Mouse (Mus musculus) gastrocnemius, adult 2 months (tissue): ENCODE measurements around the gene Pym1. TPM values are rescaled to one million over a fixed set of nuclear protein-coding genes. Genes with fewer than 3 reads are reported as not detected.

Experiments used
- DNase-seq: peaks from one replicate; pipeline ENCODE4 v3.0.0; 2022
- H3K27ac ChIP-seq: fragments of 200-600 bp; 2 replicates; pipeline ENCODE4 v1.8.1; 2022; ENCODE audit warnings: mild to moderate bottlenecking
- H3K4me3 ChIP-seq: fragments of 200-600 bp; 2 replicates; pipeline ENCODE4 v1.8.1; 2022; ENCODE audit warnings: mild to moderate bottlenecking, moderate library complexity
- CTCF ChIP-seq: fragments of 200-600 bp; IDR thresholded peaks from 2 replicates; pipeline ENCODE4 v1.8.1; 2022; ENCODE audit warnings: antibody characterized with exemption, mild to moderate bottlenecking, moderate library complexity
- intact Hi-C: fragments of 180-260 bp; cut with DNase I; formaldehyde crosslinking; loops from one replicate; pipeline ENCODE4 v1.15.1; 2025
- total RNA-seq, 2 experiments: library from RNA; stranded (reverse); gene quantifications; 2 replicates each; pipeline ENCODE4 v1.2.3; 2021

The Pym1 gene
- total RNA-seq, 2 experiments from 2014 or later, result 9.9 to 11.8 TPM

DNA sequence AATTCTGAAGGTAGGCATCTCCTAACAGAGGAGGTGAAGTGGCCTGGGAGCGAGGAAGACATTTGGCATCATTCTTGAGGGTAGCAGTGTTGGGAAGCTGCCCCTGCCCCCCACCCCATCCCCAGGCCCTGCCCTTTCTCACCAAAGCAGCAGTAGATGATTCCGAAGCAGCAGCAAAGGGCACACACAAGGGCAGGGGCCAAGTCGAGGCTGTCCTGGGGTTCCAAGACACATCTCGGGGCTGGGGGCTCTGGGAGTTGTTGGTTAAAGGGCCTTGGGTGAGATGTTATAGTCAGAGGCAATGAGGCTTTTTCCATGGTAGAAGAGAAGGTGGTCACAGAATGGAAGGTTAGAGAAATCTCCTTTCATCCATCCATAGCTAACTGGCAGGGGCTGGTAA is 55.3 kb downstream of the Pym1 start:
- TF ChIP-seq CTCF, result no peak
- Histone ChIP-seq H3K4me3 (peak overlapping the region; percentile 92), H3K27ac (peak overlapping the region; percentile 94)
- intact Hi-C loops, result loop anchor here (10.0 kb wide), 1 partner anchor 178 kb away; the partner anchor contains the start of gene Rps26
- DNase-seq, result no peak

GRCm38 (mm10) chr10:128803361-128803760 is 55.7 kb downstream of the Pym1 start:
- TF ChIP-seq CTCF, result no peak
- no peak for DNase-seq
- intact Hi-C loops, result loop anchor here (10.0 kb wide), 1 partner anchor 179 kb away; the partner anchor contains the start of gene Rps26
- H3K4me3 ChIP-seq, result peak overlapping the region; percentile 92
- peak overlapping the region; percentile 94 for H3K27ac ChIP-seq

- Histone ChIP-seq H3K4me3 (peak within 1 kb of the TSS; percentile 92), H3K27ac (peak within 1 kb of the TSS; percentile 94)
- intact Hi-C loops, result loop anchor here (2.0 to 10.0 kb wide), 2 partner anchors 55 to 179 kb away; partner anchors contain the start of gene Rps26
- DNase-seq, result peak; percentile 71
- no peak for TF ChIP-seq CTCF
Measured at GRCm38 (mm10) chr10:128803771-128804270, 56.1 kb downstream of the Pym1 start, which contains the start of gene Dnajc14. TSS of gene Dnajc14 (plus strand) at chr10:128804062.

- DNase-seq, result peak; percentile 64
- TF ChIP-seq CTCF, result no peak
- intact Hi-C loops, result loop anchor here (2.0 to 10.0 kb wide), 2 partner anchors 56 to 180 kb away; partner anchors contain the start of gene Rps26
Measured at GRCm38 (mm10) chr10:128804271-128805091, 56.8 kb downstream of the Pym1 start, which contains the start of gene Tmem198b. TSS of gene Tmem198b (minus strand) at chr10:128804370.

DNA sequence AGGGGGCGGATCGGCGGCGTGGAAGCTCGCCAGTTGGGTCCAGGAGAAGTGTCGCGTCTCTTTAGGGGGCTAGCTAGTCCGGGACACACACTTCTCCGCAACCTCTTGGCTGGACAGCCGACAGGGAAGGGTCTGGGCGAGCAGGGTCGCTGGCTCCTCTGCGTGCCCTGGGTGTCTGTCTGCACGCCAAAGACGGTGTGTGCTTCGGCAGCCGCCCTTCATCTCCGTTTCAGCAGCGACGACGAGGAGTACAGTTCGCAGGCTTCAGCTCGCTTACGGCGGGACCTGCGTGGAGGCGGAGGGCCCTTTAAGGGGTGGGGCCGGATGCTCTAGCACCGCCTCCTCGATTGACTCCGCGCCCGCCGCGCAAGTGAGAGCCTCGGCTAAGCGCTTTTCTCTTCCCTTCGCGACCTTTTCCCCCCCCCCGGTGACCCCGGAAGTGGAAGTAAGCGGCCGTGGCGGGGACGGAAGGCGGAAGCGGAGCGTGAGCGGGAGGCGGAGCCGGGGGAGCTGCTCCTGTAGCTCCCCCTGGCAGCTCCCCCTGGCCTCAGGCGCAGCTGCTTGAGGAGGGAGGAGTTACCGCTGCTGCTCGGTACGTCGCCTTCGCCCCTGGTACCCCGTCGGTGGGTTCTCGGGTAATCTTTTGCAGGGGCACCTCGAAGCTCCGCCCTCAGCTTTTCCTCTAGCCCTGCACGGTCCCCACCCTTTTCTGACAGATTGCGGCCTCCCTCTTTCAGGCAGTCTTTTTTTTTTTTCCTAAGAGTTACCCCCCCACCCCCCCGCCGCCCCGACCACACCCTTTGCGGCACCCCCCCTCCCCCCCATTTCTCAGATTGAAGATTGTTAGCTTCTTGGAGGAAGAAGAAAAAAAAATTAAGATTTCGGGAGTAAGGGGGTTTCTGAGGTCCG is 57.7 kb downstream of the Pym1 start:
- TF ChIP-seq CTCF, result peak; percentile 44; the same call in 1 of the 2 replicates
- intact Hi-C loops, result loop anchor here (2.0 to 10.0 kb wide), 2 partner anchors 57 to 181 kb away; partner anchors contain the start of gene Rps26
- H3K4me3 ChIP-seq, result peak overlapping the region; percentile 92
- DNase-seq, result peak; percentile 98
- peak overlapping the region; percentile 94 for H3K27ac ChIP-seq

More at GRCm38 (mm10) chr10:128804271-128805091, 56.8 kb downstream of the Pym1 start, which contains the start of gene Tmem198b:
- Histone ChIP-seq H3K4me3 (peak within 1 kb of the TSS; percentile 92), H3K27ac (peak within 1 kb of the TSS; percentile 94)

GRCm38 (mm10) chr10:128806086-128806485 is 58.4 kb downstream of the Pym1 start:
- DNase-seq, result no peak
- no peak for TF ChIP-seq CTCF
- intact Hi-C loops, result loop anchor here (10.0 kb wide), 1 partner anchor 181 kb away; the partner anchor contains the start of gene Rps26
- Histone ChIP-seq H3K27ac (peak overlapping the region; percentile 94), H3K4me3 (peak overlapping the region; percentile 92)

DNA sequence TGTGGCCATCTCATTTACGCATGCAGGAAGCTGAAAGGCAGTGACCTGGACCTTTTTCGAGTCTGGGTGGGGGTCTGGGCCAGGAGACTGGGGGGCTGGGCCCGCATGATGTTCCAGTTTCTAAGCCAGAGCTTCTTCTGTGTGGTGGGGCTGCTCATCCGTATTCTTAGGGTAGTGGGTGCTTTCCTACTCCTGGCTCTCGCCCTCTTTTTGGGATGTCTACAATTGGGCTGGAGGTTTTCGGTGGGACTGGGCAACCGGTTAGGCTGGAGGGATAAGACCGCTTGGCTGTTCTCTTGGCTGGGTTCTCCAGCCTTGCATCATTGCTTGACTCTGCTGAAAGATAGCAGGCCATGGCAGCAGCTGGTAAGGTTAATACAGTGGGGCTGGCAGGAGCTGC is 59.3 kb downstream of the Pym1 start:
- intact Hi-C loops, result loop anchor here (10.0 kb wide), 1 partner anchor 182 kb away; the partner anchor contains the start of gene Rps26
- DNase-seq, result no peak
- no peak for TF ChIP-seq CTCF
- Histone ChIP-seq H3K4me3 (peak overlapping the region; percentile 92), H3K27ac (peak overlapping the region; percentile 94; the same call in 1 of the 2 replicates)

Other genes with a start within 250 kb of the Pym1 start
- gene Myl6b, start 249.2 kb upstream of the Pym1 start, total RNA-seq, result 10 to 100 TPM in 1 of 2 experiments, 1 to 10 TPM in 1; 6.5 to 17.8 TPM
- 10 to 100 TPM; 13.7 to 14.3 TPM for gene Esyt1, start 222.0 kb upstream of the Pym1 start, total RNA-seq
- 1 to 10 TPM; 4.2 to 6.5 TPM for gene Zc3h10, start 200.1 kb upstream of the Pym1 start, total RNA-seq
- gene Rpl41, start 198.6 kb upstream of the Pym1 start, total RNA-seq, result 1,000 to 10,000 TPM in 1 of 2 experiments, 100 to 1,000 TPM in 1; 932 to 1,025 TPM
- 10 to 100 TPM; 37.8 to 39.3 TPM for gene Pa2g4, start 181.9 kb upstream of the Pym1 start, total RNA-seq
- 1 to 10 TPM; 1.6 to 2.6 TPM for gene Erbb3, start 158.2 kb upstream of the Pym1 start, total RNA-seq
- 100 to 1,000 TPM; 299 to 383 TPM for gene Rps26, start 121.1 kb upstream of the Pym1 start, total RNA-seq
- gene Ikzf4, start 101.9 kb upstream of the Pym1 start, total RNA-seq, result 1 to 10 TPM in 1 of 2 experiments, under 1 TPM in 1; 0.45 to 3.4 TPM
- 10 to 100 TPM; 22.5 to 27.7 TPM for gene Suox, start 73.8 kb upstream of the Pym1 start, total RNA-seq
- 10 to 100 TPM; 90.3 to 94.5 TPM for gene Rab5b, start 51.6 kb upstream of the Pym1 start, total RNA-seq
- not detected for gene Pmel, start 43.7 kb upstream of the Pym1 start, total RNA-seq
- gene Cdk2, start 42.9 kb upstream of the Pym1 start, total RNA-seq, result 1 to 10 TPM; 3.0 to 3.2 TPM
- gene Dgka, start 3.0 kb upstream of the Pym1 start, total RNA-seq, result 1 to 10 TPM; 8.8 to 9.7 TPM
- gene Mmp19, start 43.0 kb downstream of the Pym1 start, total RNA-seq, result 1 to 10 TPM; 1.0 to 1.5 TPM
- gene Dnajc14, start 56.2 kb downstream of the Pym1 start, total RNA-seq, result 10 to 100 TPM; 20.1 to 26.2 TPM
- gene Tmem198b, start 56.5 kb downstream of the Pym1 start, total RNA-seq, result 1 to 10 TPM; 2.2 to 3.6 TPM
- gene Sarnp, start 69.4 kb downstream of the Pym1 start, total RNA-seq, result 10 to 100 TPM; 30.5 to 33.8 TPM
- gene Ormdl2, start 73.8 kb downstream of the Pym1 start, total RNA-seq, result 1 to 10 TPM; 3.5 to 4.5 TPM
- 1 to 10 TPM; 4.8 to 5.2 TPM for gene Gdf11, start 143.8 kb downstream of the Pym1 start, total RNA-seq
- gene Cd63, start 153.1 kb downstream of the Pym1 start, total RNA-seq, result 100 to 1,000 TPM; 124 to 132 TPM
- 1 to 10 TPM; 5.1 to 5.2 TPM for gene Rdh5, start 175.0 kb downstream of the Pym1 start, total RNA-seq
- gene Bloc1s1, start 176.1 kb downstream of the Pym1 start, total RNA-seq, result 100 to 1,000 TPM; 137 to 169 TPM
- gene Itga7, start 185.9 kb downstream of the Pym1 start, total RNA-seq, result 10 to 100 TPM; 58.4 to 72.9 TPM
- not detected for gene Mettl7b, start 213.1 kb downstream of the Pym1 start, total RNA-seq
- gene Olfr9, start 241.5 kb downstream of the Pym1 start, total RNA-seq, result not detected